Mouse (Mus musculus) spleen, adult 2 months (tissue): Measurements from ENCODE around the gene Coro1b. TPM values are rescaled to one million over a fixed set of nuclear protein-coding genes. Genes with fewer than 3 reads are reported as not detected.

Experiments
- DNase-seq, 2 experiments: peaks; one replicate each; pipeline versions ENCODE4 v3.0.0 to v3.0.0-alpha.2; 2012 to 2021; ENCODE audit warnings: low spot score in 2 of 2, low read depth in 1 of 2
- H3K27ac ChIP-seq: fragments of 200-500 bp; 2 replicates; pipeline ENCODE4 v1.5.1; 2012; ENCODE audit warnings: low read length, inconsistent platforms; ENCODE audit not compliant: insufficient read depth
- H3K27me3 ChIP-seq: fragments of 200-500 bp; 2 replicates; pipeline ENCODE4 v1.6.1; 2012; ENCODE audit warnings: mild to moderate bottlenecking, moderate library complexity, low read length, inconsistent platforms; ENCODE audit not compliant: control insufficient read depth, insufficient read depth
- H3K36me3 ChIP-seq: fragments of 200-500 bp; 2 replicates; pipeline ENCODE4 v1.6.1; 2012; ENCODE audit warnings: mild to moderate bottlenecking, low read length, inconsistent platforms; ENCODE audit not compliant: control insufficient read depth, insufficient read depth
- H3K4me1 ChIP-seq: fragments of 200-500 bp; 2 replicates; pipeline ENCODE4 v1.6.1; 2011; ENCODE audit warnings: inconsistent platforms; ENCODE audit not compliant: control insufficient read depth, insufficient read depth, insufficient read length
- H3K4me3 ChIP-seq: fragments of 200-500 bp; 2 replicates; pipeline ENCODE4 v1.5.1; 2011; ENCODE audit warnings: mild to moderate bottlenecking, inconsistent platforms; ENCODE audit not compliant: insufficient read depth, insufficient read length; ENCODE audit errors: extremely low read depth
- CTCF ChIP-seq: fragments of 200-500 bp; IDR thresholded peaks from 2 replicates; pipeline ENCODE4 v1.5.1; 2011; ENCODE audit warnings: mild to moderate bottlenecking, inconsistent platforms; ENCODE audit not compliant: insufficient read depth, insufficient read length, insufficient replicate concordance; ENCODE audit errors: extremely low read depth
- POLR2A ChIP-seq: fragments of 200-500 bp; IDR thresholded peaks from 2 replicates; pipeline ENCODE4 v1.6.1; 2011; ENCODE audit warnings: low read depth, low read length, inconsistent platforms
- WGBS: fragments of 180-500 bp; shearing (Covaris S2); methylation state at CpG from one replicate; pipeline ENCODE4 v1.1.7; 2018; 5-methylcytosine and 5-hydroxymethylcytosine counted together
- polyA plus RNA-seq: library from polyadenylated mRNA; depleted of rRNA; stranded (reverse); fragments of >200 nt; gene quantifications from 2 replicates; pipeline ENCODE4 v1.2.3, GENCODE M21; 2012

Gene Coro1b
- polyA plus RNA-seq, 1 experiment = 386 TPM

DNA sequence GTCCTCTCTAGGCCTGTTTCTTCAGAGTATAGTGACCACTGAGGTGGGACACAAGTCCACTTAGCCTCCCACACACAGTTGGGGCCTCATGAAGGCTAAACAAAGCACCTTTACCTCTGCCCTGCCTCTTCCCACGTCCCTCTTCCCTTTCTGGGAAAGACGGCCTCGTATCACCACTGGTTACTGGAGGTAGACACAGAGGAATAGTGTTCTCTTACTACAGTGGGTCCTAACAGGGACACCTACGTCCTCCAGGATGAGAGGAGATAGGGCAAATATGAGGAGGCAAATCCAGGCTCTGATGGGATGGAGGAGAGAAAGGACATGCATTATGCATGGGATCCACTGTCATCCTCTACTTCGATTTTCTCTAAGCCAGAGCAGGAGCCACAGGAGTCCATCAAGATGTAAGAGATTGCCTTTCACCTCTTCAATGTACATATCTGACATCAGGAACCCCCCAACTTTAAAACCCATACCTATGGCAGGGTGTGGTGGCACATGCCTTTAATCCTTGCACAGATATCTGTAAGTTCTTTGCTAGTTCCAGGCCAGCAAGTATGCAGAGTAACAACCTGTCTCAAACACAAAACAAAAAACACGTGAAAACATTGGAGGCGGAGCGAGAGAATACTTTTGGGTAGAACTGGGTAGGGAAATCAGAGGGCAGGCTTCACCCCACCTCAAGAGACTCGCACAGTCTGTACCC, 483 bp upstream of the Coro1b start:
- Histone ChIP-seq H3K4me3 (peak overlapping the region; percentile 77), H3K4me1 (peaks cover 55% of the 10 kb centered on the region), H3K27me3 (no peaks in the 10 kb centered on the region), H3K36me3 (peaks cover 18% of the 10 kb centered on the region), H3K27ac (peak overlapping the region; percentile 72)
- 38% methylated on average over 9 of the region's 9 CpGs for WGBS
- no peak for DNase-seq
- TF ChIP-seq POLR2A (no peak), CTCF (no peak)

- 6% methylated on average over 8 of the region's 8 CpGs for WGBS
- peaks cover 50% of the 10 kb centered on the region for H3K4me1 ChIP-seq
- DNase-seq = no peak
- peaks cover 22% of the 10 kb centered on the region for H3K36me3 ChIP-seq
- peak overlapping the region; percentile 86 for H3K27ac ChIP-seq
- H3K27me3 ChIP-seq = no peaks in the 10 kb centered on the region
- H3K4me3 ChIP-seq = peak overlapping the region; percentile 77
- TF ChIP-seq POLR2A = no peak
- no peak for TF ChIP-seq CTCF
These were observed 400 bp downstream of the Coro1b start for GRCm38 (mm10) chr19:4148819-4149218.

DNA sequence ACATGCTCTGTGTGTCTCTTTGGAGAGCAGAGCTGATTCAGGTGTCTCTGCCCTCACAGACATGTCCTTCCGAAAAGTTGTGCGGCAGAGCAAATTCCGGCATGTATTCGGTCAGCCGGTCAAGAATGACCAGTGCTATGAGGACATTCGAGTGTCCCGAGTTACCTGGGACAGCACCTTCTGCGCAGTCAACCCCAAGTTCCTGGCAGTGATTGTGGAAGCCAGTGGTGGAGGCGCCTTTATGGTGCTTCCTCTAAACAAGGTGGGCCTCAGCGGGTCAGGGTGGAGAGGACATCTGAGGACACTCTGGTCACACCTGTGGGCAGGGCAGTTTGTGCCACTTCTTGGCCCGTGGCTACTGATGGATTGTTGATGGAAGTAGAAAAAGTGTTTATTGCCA, 864 bp downstream of the Coro1b start:
- TF ChIP-seq POLR2A (no peak), CTCF (no peak)
- peak overlapping the region; percentile 86 for H3K27ac ChIP-seq
- DNase-seq = no peak
- peak overlapping the region; percentile 77 for H3K4me3 ChIP-seq
- H3K36me3 ChIP-seq = peaks cover 22% of the 10 kb centered on the region
- H3K27me3 ChIP-seq = no peaks in the 10 kb centered on the region
- H3K4me1 ChIP-seq = peaks cover 50% of the 10 kb centered on the region
- 60% methylated on average over 11 of the region's 11 CpGs for WGBS

DNA sequence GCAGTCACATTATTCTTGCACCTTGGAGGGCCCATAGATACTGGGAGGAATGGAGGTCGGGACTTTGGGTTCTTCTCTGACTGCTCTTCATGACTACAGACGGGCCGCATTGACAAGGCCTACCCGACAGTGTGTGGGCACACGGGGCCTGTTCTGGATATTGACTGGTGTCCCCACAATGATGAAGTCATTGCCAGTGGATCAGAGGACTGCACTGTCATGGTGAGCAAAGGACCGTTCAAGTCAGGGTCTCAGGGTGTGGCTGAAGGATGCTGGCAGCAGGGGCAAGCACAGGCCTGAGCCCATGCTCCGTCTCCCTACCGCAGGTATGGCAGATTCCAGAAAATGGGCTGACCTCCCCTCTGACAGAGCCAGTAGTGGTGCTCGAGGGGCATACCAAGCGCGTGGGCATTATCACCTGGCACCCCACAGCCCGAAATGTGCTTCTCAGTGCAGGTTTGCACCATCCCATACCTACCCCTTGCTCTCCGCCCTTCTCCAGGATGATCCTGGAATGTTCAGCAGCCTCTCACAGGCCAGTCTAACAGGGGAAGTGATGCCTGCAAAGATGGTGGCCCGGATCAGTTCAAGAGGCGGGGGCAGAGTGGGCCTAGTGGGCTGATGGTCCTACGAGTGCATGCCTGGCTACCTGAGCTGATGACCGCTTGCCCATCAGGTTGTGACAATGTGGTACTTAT, 1.5 kb downstream of the Coro1b start:
- WGBS = 88% methylated on average over 17 of the region's 17 CpGs
- H3K4me3 ChIP-seq = 0 out of 2 replicates have a peak overlapping the region, but pooled peaks have one; percentile 77
- DNase-seq = no peak
- no peaks in the 10 kb centered on the region for H3K27me3 ChIP-seq
- no peak for TF ChIP-seq POLR2A
- no peak overlapping the region; the same call in 1 of the 2 replicates for H3K27ac ChIP-seq
- H3K36me3 ChIP-seq = peaks cover 22% of the 10 kb centered on the region
- H3K4me1 ChIP-seq = peaks cover 45% of the 10 kb centered on the region

GRCm38 (mm10) chr19:4150567-4151487, 2.4 kb downstream of the Coro1b start:
- Histone ChIP-seq H3K27ac (no peak overlapping the region; the same call in 1 of the 2 replicates), H3K36me3 (peaks cover 24% of the 10 kb centered on the region), H3K4me3 (no peak overlapping the region), H3K27me3 (no peaks in the 10 kb centered on the region), H3K4me1 (peaks cover 39% of the 10 kb centered on the region)
- no peak for DNase-seq
- 77% methylated on average over 22 of the region's 22 CpGs for WGBS
- TF ChIP-seq CTCF (no peak), POLR2A (no peak)

- Histone ChIP-seq H3K27ac (no peak overlapping the region), H3K36me3 (peaks cover 30% of the 10 kb centered on the region), H3K27me3 (no peaks in the 10 kb centered on the region), H3K4me1 (peaks cover 41% of the 10 kb centered on the region), H3K4me3 (no peak overlapping the region)
- WGBS = 88% methylated on average over 5 of the region's 5 CpGs
- no peak for TF ChIP-seq POLR2A
- no peak for DNase-seq
These were observed 3.1 kb downstream of the Coro1b start for GRCm38 (mm10) chr19:4151488-4151860.

DNA sequence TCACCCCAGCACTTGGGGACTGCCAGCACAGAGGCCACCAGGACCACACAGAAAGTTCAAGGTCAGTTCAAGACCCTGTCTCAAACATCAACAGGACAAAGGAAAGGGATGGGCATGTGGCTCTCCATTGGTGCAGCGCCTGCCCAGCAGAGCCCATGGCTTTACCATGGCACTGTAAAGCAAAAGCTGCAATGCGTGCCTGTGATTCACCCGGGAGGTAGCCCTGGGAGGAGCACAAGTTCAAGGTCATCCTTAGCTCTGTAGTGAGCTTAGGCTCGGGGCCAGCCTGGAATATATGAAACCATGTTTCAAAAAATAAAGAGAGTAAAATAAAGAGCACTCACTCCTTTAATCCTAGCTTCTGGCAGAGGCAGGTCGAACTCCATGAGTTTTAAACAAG, 3.5 kb downstream of the Coro1b start:
- no peaks in the 10 kb centered on the region for H3K27me3 ChIP-seq
- H3K4me1 ChIP-seq = peaks cover 36% of the 10 kb centered on the region
- no peak overlapping the region for H3K4me3 ChIP-seq
- no peak overlapping the region for H3K27ac ChIP-seq
- TF ChIP-seq CTCF (no peak), POLR2A (no peak)
- WGBS = 88% methylated on average over 5 of the region's 5 CpGs
- DNase-seq = no peak
- peaks cover 35% of the 10 kb centered on the region for H3K36me3 ChIP-seq
